Mouse (Mus musculus) stomach, embryonic 15.5 days (tissue): ENCODE data around the gene Jmy. TPM values are rescaled to one million over a fixed set of nuclear protein-coding genes. Genes with fewer than 3 reads are reported as not detected.

ENCODE experiments used
- ATAC-seq: fragments of 200-750 bp; cut with Nextera tagmentation; 2 replicates; pipeline ENCODE4 v1.8.0; 2017; ENCODE audit warnings: low read depth, moderate number of reproducible peaks, moderate TSS enrichment; ENCODE audit not compliant: insufficient read depth, low FRiP score
- H3K27ac ChIP-seq: fragments of 300-500 bp; sonication (generic); 2 replicates; pipeline ENCODE4 v1.5.1; 2015; ENCODE audit warnings: mild to moderate bottlenecking, inconsistent platforms
- H3K27me3 ChIP-seq: fragments of 300-500 bp; sonication (generic); replicated peaks from 2 replicates; pipeline ENCODE4 v1.6.1; 2015; ENCODE audit warnings: inconsistent platforms
- H3K36me3 ChIP-seq: fragments of 300-500 bp; sonication (generic); 2 replicates; pipeline ENCODE4 v1.6.1; 2015; ENCODE audit warnings: inconsistent platforms
- H3K4me1 ChIP-seq: fragments of 300-500 bp; sonication (generic); 2 replicates; pipeline ENCODE4 v1.6.1; 2015; ENCODE audit warnings: inconsistent platforms
- H3K4me2 ChIP-seq: fragments of 300-500 bp; sonication (generic); 2 replicates; pipeline ENCODE4 v1.6.1; 2015; ENCODE audit warnings: mild to moderate bottlenecking, inconsistent platforms
- H3K4me3 ChIP-seq: fragments of 300-500 bp; sonication (generic); replicated peaks from 2 replicates; pipeline ENCODE4 v1.5.1; 2015; ENCODE audit warnings: inconsistent platforms
- H3K9ac ChIP-seq: fragments of 300-500 bp; sonication (generic); 2 replicates; pipeline ENCODE4 v1.6.1; 2015; ENCODE audit warnings: inconsistent platforms
- H3K9me3 ChIP-seq: fragments of 300-500 bp; sonication (generic); 2 replicates; pipeline ENCODE4 v1.6.1; 2016; ENCODE audit warnings: inconsistent platforms
- WGBS: fragments of 180-500 bp; shearing (Covaris S2); methylation state at CpG from one replicate; pipeline ENCODE4 v1.1.7; 2015; 5-methylcytosine and 5-hydroxymethylcytosine counted together
- polyA plus RNA-seq: library from polyadenylated mRNA; unstranded; fragments of >200 nt; fragmentation: Nextera tagmentation; extraction: Ambion mirVana; gene quantifications from 2 replicates; pipeline ENCODE4 v1.2.1, GENCODE M21; 2015

Jmy gene
- polyA plus RNA-seq, 1 experiment from 2014 or later, result 7.7 TPM

DNA sequence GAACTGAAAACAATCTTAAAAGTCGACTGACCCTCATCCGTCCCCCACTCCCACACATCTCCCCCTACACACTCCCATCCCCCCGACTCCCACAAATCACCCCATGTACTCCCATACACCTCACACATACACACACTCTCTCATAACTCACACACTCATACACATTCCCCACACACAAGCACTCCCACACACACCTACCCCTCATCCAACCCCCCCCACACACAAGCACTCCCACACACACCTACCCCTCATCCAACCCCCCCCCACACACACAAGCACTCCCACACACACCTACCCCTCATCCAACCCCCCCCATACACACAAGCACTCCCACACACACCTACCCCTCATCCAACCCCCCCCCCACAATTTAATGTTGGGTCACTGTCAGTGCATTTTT lies 59.4 kb downstream of the Jmy start:
- WGBS, result 78% methylated on average over 3 of the region's 3 CpGs
- no peak overlapping the region for H3K9ac ChIP-seq
- H3K4me1 ChIP-seq, result no peaks in the 10 kb centered on the region
- peaks cover 5% of the 10 kb centered on the region; the same call in 1 of the 2 replicates for H3K36me3 ChIP-seq
- no peaks in the 10 kb centered on the region for H3K9me3 ChIP-seq
- no peaks in the 10 kb centered on the region for H3K27me3 ChIP-seq
- H3K4me3 ChIP-seq, result no peak overlapping the region
- H3K4me2 ChIP-seq, result no peak overlapping the region
- ATAC-seq, result no peak
- no peak overlapping the region for H3K27ac ChIP-seq

DNA sequence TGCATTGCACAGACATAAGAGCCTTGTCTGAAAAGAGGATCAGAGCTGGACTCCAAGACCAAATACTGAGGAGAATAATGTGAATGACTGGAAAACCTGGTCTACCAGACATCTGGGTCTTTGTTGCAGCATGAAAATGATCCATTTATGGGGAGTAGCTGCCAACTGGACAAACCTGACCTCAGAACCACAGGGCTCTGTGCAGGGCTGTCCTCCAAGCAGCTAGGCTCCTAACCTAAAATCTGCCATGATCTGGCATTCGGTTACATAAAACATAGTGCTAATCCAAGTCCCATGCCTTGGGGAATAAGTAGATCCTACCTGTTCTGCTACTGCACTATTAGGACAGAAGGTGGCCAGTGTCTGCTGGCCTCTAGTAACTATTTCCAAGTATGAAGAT lies 70.4 kb downstream of the Jmy start:
- no peaks in the 10 kb centered on the region for H3K4me1 ChIP-seq
- H3K36me3 ChIP-seq, result 0 out of 2 replicates have a peak, but pooled peaks cover 3% of the 10 kb centered on the region
- H3K9ac ChIP-seq, result no peak overlapping the region
- H3K4me3 ChIP-seq, result no peak overlapping the region
- ATAC-seq, result no peak
- 89% methylated on average over 1 of the region's 1 CpGs for WGBS
- no peaks in the 10 kb centered on the region for H3K9me3 ChIP-seq
- no peak overlapping the region for H3K4me2 ChIP-seq
- H3K27me3 ChIP-seq, result no peaks in the 10 kb centered on the region
- H3K27ac ChIP-seq, result no peak overlapping the region

DNA sequence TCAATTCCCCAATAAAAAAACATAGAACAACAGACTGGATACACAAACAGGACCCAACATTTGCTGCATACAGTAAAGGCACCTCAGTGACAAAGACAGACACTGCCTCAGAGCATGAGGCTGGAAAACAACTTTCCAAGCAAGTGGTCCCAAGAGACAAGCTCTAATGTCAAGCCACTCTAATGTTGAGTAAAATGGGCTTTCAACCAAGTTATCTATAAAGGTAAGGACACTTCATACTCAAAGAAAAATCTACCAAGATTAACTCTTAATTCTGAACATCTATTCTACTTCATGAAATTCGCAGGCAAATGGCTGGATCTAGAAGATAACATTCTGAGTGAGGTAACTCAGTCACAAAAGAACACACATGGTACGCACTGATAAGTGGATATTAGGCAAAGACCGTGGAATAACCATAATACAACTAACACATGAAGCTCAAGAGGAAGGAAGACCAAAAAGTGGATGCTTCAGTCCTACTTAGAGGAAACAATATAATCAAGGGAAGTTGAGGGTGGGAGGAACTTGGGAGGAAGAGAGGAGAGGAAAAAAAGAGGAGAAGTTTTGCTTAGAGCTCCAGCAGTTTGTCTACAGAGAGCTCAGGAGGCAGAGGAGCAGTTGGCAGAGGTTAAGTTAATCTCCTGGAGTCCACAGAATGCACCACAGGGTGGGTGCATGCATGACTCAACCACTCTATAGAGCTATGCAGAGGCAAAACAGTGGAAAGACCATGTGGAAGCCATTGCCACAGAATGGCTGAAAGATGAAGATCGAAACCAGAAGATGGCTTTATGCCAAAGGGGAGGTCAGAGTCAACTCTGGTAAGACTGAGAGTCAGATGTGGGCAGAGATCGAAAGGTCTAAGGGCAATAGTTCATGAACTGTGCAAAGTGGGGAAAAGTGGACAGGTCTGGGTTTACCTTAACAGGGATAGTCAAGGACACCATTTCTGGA lies 71.4 kb downstream of the Jmy start:
- no peak overlapping the region for H3K4me3 ChIP-seq
- H3K27ac ChIP-seq, result no peak overlapping the region
- no peaks in the 10 kb centered on the region for H3K36me3 ChIP-seq
- ATAC-seq, result peak; percentile 87
- WGBS, result 87% methylated on average over 5 of the region's 5 CpGs
- no peaks in the 10 kb centered on the region for H3K27me3 ChIP-seq
- no peak overlapping the region for H3K9ac ChIP-seq
- no peak overlapping the region for H3K4me2 ChIP-seq
- no peaks in the 10 kb centered on the region for H3K4me1 ChIP-seq
- H3K9me3 ChIP-seq, result no peaks in the 10 kb centered on the region

DNA sequence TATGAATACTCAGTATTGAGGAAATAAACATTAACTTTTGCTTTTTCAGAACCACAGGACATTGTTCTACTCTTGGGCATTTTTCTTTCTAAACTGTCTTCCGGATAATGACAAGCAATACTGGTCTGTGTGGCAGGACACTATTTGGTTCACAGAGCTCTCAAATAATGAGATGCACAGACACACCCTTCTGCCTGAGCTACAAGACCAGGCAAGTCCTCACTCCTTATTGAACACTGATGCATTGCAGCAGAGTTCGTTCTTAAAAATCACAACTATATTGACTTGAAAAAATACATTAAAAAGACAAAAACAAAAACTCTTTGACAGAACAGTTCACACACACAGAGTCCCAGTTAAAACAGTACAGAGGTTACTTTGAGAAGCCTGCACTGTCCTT lies 76.4 kb downstream of the Jmy start:
- H3K36me3 ChIP-seq, result no peaks in the 10 kb centered on the region
- H3K9ac ChIP-seq, result no peak overlapping the region
- H3K9me3 ChIP-seq, result no peaks in the 10 kb centered on the region
- no peak overlapping the region for H3K27ac ChIP-seq
- ATAC-seq, result no peak
- H3K4me3 ChIP-seq, result no peak overlapping the region
- H3K27me3 ChIP-seq, result no peaks in the 10 kb centered on the region
- H3K4me2 ChIP-seq, result no peak overlapping the region
- H3K4me1 ChIP-seq, result no peaks in the 10 kb centered on the region
- 73% methylated on average over 2 of the region's 2 CpGs for WGBS

DNA sequence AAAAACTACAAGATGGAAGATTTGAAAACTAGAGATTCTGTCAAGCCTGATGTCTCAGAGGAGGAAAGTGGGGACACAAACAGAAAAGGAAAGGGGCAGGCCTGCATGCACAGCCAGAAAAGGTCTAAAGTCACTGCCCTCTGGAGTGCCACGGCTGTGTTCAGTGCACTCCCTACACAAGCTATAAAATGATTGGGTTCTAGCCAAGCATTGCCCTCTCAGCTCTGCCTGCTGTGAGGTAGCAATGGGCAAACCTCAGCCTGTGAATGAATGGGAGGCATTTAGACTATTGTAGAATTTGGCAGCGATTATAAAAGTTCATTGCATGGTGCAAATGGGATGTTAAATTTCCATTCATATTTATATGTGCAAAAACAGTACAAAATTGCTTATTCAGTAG lies 79.8 kb downstream of the Jmy start:
- Histone ChIP-seq H3K4me3 (no peak overlapping the region), H3K4me1 (no peaks in the 10 kb centered on the region), H3K4me2 (no peak overlapping the region), H3K27ac (no peak overlapping the region), H3K9me3 (no peaks in the 10 kb centered on the region), H3K36me3 (no peaks in the 10 kb centered on the region), H3K9ac (no peak overlapping the region), H3K27me3 (no peaks in the 10 kb centered on the region)
- ATAC-seq, result no peak
- WGBS, result 81% methylated on average over 2 of the region's 2 CpGs

DNA sequence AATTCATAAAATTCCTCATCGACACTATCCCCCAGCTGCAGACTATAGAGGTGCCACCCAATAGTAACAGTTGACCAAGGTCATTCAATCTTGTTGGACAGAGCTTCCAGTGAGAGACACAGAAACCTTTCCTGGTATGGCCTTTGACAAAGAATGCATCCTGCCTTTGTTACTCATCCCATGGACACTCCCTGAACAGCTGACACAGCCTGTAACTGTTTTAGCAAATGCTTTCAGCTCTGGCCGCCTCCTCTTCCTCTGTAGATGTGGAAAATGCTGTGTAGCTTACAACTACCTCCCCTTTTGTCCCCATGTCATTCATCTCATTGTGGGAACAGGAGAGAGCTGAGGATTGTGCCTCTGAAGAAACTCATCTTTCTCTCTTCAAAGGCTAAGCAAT lies 81.3 kb downstream of the Jmy start:
- H3K27me3 ChIP-seq, result no peaks in the 10 kb centered on the region
- WGBS, result 87% methylated on average over 2 of the region's 2 CpGs
- H3K9me3 ChIP-seq, result no peaks in the 10 kb centered on the region
- no peak overlapping the region for H3K4me3 ChIP-seq
- H3K36me3 ChIP-seq, result no peaks in the 10 kb centered on the region
- no peak overlapping the region for H3K9ac ChIP-seq
- no peak overlapping the region for H3K27ac ChIP-seq
- H3K4me2 ChIP-seq, result no peak overlapping the region
- H3K4me1 ChIP-seq, result no peaks in the 10 kb centered on the region
- no peak for ATAC-seq

DNA sequence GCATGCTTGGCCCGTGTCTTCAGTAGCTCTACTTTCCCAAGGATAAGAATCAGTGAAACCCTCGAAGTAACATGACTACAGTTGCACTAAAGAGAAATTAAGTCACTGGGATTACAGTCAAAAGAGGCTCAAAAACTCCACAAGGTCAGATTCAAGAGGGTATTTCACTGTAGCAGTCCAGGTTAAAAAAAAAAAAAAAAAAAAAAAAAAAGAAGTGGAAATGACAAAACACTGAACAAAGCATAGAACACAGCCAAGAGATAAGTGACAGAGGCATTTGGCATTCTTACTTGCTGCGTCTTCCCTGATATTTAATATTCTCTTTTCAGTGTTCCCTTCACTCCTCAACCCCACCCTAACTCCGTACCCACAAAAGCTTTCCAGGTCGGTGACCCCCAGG lies 84.6 kb downstream of the Jmy start:
- Histone ChIP-seq H3K4me1 (no peaks in the 10 kb centered on the region), H3K4me3 (no peak overlapping the region), H3K36me3 (no peaks in the 10 kb centered on the region), H3K27me3 (no peaks in the 10 kb centered on the region), H3K9ac (no peak overlapping the region), H3K4me2 (no peak overlapping the region), H3K27ac (no peak overlapping the region), H3K9me3 (no peaks in the 10 kb centered on the region)
- ATAC-seq, result no peak
- 89% methylated on average over 5 of the region's 5 CpGs for WGBS

DNA sequence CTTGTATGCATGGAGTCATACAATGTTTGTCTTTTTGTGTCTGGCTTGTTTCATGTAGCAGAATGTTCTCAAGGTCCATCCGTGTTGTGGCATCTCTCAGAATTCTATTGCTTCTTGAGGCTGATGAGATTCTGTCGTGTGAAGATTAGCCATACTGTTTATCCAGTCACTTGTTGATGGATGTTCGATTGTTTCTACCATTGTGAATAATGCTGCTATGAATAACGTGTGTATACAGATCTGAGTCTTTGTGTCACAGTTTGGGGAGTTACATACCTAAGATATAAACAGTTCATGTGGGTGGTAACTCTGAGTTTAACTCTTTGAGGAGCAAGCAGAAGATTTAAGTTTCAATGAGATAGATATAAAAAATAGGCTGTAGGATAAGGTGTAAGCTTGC lies 89.3 kb downstream of the Jmy start:
- WGBS, result 48% methylated on average over 4 of the region's 4 CpGs
- Histone ChIP-seq H3K4me1 (no peaks in the 10 kb centered on the region), H3K4me3 (no peak overlapping the region), H3K27me3 (no peaks in the 10 kb centered on the region), H3K9ac (no peak overlapping the region), H3K9me3 (no peaks in the 10 kb centered on the region), H3K4me2 (no peak overlapping the region), H3K36me3 (no peaks in the 10 kb centered on the region), H3K27ac (no peak overlapping the region)
- no peak for ATAC-seq

DNA sequence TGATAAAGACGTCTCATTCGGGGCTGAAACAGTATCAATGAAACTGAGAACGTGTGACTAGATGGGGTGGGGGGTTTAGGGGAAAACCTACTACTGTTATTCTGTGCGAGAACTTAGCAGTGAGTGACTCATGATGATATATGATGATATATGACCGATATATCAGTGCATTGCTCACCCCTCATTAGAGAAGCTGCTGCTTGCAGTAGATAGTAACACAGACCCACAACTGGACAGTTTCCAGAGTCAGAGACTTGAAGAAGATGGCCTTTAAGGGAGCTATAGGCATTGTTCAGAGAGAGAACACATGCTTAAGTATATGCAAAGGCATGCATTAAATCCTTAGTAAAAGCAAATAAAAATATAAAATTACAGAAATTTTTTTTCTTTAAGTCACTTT lies 92.8 kb downstream of the Jmy start:
- no peaks in the 10 kb centered on the region for H3K4me1 ChIP-seq
- H3K9ac ChIP-seq, result no peak overlapping the region
- H3K9me3 ChIP-seq, result no peaks in the 10 kb centered on the region
- no peak overlapping the region for H3K4me2 ChIP-seq
- WGBS, result 82% methylated on average over 5 of the region's 5 CpGs
- no peak overlapping the region for H3K27ac ChIP-seq
- H3K4me3 ChIP-seq, result no peak overlapping the region
- H3K27me3 ChIP-seq, result no peaks in the 10 kb centered on the region
- ATAC-seq, result no peak
- H3K36me3 ChIP-seq, result no peaks in the 10 kb centered on the region

DNA sequence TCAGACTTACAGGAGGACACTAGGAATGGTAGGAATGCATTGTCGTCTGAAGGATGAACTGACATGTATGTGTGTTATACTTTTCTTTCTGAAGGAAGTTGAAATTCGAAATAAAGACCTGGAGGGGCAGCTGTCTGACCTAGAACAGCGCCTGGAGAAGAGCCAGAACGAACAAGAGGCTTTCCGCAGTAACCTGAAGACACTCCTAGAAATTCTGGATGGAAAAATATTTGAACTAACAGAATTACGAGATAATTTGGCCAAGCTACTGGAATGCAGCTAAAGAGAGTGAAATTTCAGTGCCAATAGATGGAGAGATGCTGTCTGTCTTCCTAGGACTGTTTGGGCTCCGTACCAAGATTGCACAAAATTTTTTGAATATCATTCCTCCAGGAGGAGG lies 97.7 kb downstream of the Jmy start:
- Histone ChIP-seq H3K27me3 (no peaks in the 10 kb centered on the region), H3K9me3 (no peaks in the 10 kb centered on the region), H3K36me3 (no peaks in the 10 kb centered on the region), H3K27ac (no peak overlapping the region), H3K4me2 (no peak overlapping the region), H3K4me1 (no peaks in the 10 kb centered on the region), H3K9ac (no peak overlapping the region), H3K4me3 (no peak overlapping the region)
- no peak for ATAC-seq
- WGBS, result 76% methylated on average over 7 of the region's 7 CpGs

DNA sequence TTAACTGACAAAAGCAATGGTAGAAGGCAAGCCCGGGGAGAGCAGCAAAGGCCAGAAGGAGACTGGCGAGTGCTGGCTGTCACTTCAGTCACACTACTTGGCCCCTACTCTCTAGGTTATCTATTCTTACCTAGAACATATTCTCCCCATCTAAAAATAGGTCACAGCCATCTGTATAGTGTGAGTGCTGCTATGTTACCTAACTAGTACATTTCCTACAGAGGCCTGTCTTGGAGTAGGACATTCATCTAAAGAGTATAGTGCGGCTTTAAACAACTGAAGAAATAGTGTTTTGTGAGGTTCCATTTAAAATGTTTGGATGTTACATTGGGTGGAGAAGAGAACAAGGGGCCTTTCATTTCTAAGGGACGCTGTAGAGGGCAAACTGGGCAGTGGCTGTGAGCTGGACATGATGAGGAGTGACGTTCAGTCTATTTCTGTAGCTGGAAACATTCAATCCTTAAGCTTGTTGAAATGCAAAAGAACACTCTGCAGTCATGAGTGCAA lies 99.8 kb downstream of the Jmy start:
- Histone ChIP-seq H3K36me3 (no peaks in the 10 kb centered on the region), H3K27ac (no peak overlapping the region), H3K9me3 (no peaks in the 10 kb centered on the region), H3K9ac (no peak overlapping the region), H3K4me3 (no peak overlapping the region), H3K27me3 (no peaks in the 10 kb centered on the region), H3K4me2 (no peak overlapping the region), H3K4me1 (no peaks in the 10 kb centered on the region)
- WGBS, result 83% methylated on average over 5 of the region's 5 CpGs
- no peak for ATAC-seq

DNA sequence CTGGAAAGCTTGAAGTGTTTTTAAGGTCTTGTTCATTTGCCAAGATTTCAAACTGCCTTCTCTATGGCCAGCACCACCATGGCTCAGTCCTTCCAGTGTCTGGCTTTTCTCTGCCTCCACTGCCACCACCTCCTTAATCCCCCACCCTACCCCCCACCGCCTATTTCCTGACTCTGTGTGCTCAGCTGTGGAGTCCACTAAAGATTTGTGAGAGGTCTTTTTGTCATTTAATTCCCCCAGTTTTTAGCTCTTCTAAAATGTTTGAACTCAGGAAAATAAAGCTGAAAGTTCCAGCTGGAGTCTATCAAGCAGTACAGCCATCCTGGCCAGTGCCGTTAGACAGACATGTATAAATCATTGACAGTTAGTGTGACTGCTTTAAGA lies 110.4 kb downstream of the Jmy start:
- H3K4me3 ChIP-seq, result no peak overlapping the region
- 27% methylated on average over 2 of the region's 2 CpGs for WGBS
- peak overlapping the region; percentile 66 for H3K27ac ChIP-seq
- H3K27me3 ChIP-seq, result no peaks in the 10 kb centered on the region
- peak; percentile 61; the same call in 1 of the 2 replicates for ATAC-seq
- H3K36me3 ChIP-seq, result no peaks in the 10 kb centered on the region
- no peak overlapping the region for H3K4me2 ChIP-seq
- no peaks in the 10 kb centered on the region for H3K9me3 ChIP-seq
- no peak overlapping the region for H3K9ac ChIP-seq
- no peaks in the 10 kb centered on the region for H3K4me1 ChIP-seq
